Mouse (Mus musculus): ENCODE results near the gene Il13ra1.

DNA sequence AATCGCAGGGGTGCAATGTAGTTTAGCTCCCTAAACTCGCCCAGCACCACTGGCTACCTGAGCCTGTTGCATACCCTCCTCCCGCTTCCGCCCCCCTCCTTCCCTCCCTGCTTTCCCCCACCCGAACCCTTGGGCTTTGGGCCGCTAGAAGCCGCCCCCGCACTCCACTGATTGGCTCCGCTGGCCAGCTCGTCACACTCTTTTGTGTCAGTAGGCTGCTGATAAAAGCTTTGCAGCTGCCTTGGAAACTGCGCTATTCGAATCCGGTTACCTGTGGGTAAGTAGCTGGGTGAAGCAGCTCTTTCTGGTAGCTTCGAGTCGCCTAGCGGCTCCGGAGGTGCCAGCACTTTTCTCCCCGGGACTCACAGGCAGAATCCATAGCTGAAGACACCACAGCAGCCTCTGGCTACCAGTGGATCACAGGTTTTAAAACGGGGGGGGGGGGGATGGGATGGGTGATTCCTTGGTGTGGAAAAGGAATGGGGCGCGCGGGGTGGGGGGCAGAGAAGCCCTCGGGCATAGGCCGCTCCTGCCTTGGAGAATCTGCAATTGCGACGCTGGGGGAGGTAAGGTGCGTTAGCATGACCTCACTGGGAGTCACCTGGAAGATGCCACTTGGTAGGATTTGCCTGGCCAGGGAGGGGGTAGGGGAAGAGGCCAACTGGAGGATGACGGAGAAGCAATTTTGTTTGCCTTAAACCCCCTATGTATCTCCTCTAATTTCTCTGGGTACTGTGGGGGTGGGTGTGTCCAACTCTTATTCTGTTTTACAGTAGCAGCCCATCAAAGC lies 84.0 kb downstream of the Il13ra1 start, which contains the start of gene Zcchc12:
- TF ChIP-seq GATA1 (IDR thresholded peaks at IDR 0.05; ENCODE audit: borderline replicate concordance, low read length) (no peak), FLI1 (IDR thresholded peaks at IDR 0.05; ENCODE audit: low read length) (no peak)

Measured in megakaryocyte, embryonic 14.5 days (primary cell).